Mouse (Mus musculus): ENCODE results near the gene Wdr83.

GRCm38 (mm10) chr8:85067982-85068381 lies 13.1 kb downstream of the Wdr83 start, which contains the start of gene Gm5741:
- no peak for TF ChIP-seq POLR2A (IDR thresholded peaks at IDR 0.05; ENCODE audit: borderline replicate concordance, insufficient read depth, low read length)
- TF ChIP-seq CTCF (IDR thresholded peaks at IDR 0.05; ENCODE audit: borderline replicate concordance, insufficient read depth, low read depth, low read length): no peak
